Mouse (Mus musculus) fibroblast of lung, adult 2 months (primary cell): Measurements from ENCODE around the gene Stk38.

Source experiments
- DNase-seq: peaks from one replicate; pipeline ENCODE4 v3.0.0-alpha.2; 2011; ENCODE audit warnings: low read depth

The Stk38 gene

GRCm38 (mm10) chr17:28951831-28952799 lies 55.7 kb downstream of the Stk38 start, which contains the start of gene Kctd20:
Kctd20 (plus strand) TSS chr17:28951950.
- DNase-seq: peak; percentile 61

GRCm38 (mm10) chr17:28950751-28951150 lies 57.0 kb downstream of the Stk38 start:
- no peak for DNase-seq

- no peak for DNase-seq
Observed at GRCm38 (mm10) chr17:28948661-28949060, 59.1 kb downstream of the Stk38 start.

GRCm38 (mm10) chr17:28947011-28947939 lies 60.5 kb downstream of the Stk38 start:
- DNase-seq: no peak

- no peak for DNase-seq
Observed at GRCm38 (mm10) chr17:28944481-28944880, 63.3 kb downstream of the Stk38 start.

GRCm38 (mm10) chr17:28943740-28944139 lies 64.1 kb downstream of the Stk38 start, which contains the start of gene Pxt1:
Pxt1 (minus strand) TSS chr17:28943840.
- DNase-seq: no peak

- no peak for DNase-seq
Observed at GRCm38 (mm10) chr17:28942101-28942500, 65.7 kb downstream of the Stk38 start.

- DNase-seq: no peak
Observed at GRCm38 (mm10) chr17:28940776-28941555, 66.8 kb downstream of the Stk38 start.

- DNase-seq: no peak
Observed at GRCm38 (mm10) chr17:28936622-28937345, 71.0 kb downstream of the Stk38 start.

GRCm38 (mm10) chr17:28936133-28936532 lies 71.7 kb downstream of the Stk38 start:
- DNase-seq: no peak

- no peak for DNase-seq
Observed at GRCm38 (mm10) chr17:28934120-28934916, 73.5 kb downstream of the Stk38 start.

GRCm38 (mm10) chr17:28932274-28932673 lies 75.5 kb downstream of the Stk38 start:
- DNase-seq: no peak

GRCm38 (mm10) chr17:28931436-28932211 lies 76.2 kb downstream of the Stk38 start:
- DNase-seq: no peak

- DNase-seq: peak; percentile 75
Observed at GRCm38 (mm10) chr17:28930392-28931074, 77.3 kb downstream of the Stk38 start.

GRCm38 (mm10) chr17:28929369-28929768 lies 78.4 kb downstream of the Stk38 start:
- no peak for DNase-seq

GRCm38 (mm10) chr17:28928004-28928403 lies 79.8 kb downstream of the Stk38 start:
- DNase-seq: no peak

- DNase-seq: no peak
Observed at GRCm38 (mm10) chr17:28926866-28927635, 80.7 kb downstream of the Stk38 start.

- no peak for DNase-seq
Observed at GRCm38 (mm10) chr17:28926380-28926779, 81.4 kb downstream of the Stk38 start.
